Mouse (Mus musculus): ENCODE measurements around the gene Sufu. TPM values are rescaled to one million over a fixed set of nuclear protein-coding genes. Genes with fewer than 3 reads are reported as not detected.

Gene Sufu
- total RNA-seq, 2 experiments from 2014 or later: 7.6 to 9.1 TPM

DNA sequence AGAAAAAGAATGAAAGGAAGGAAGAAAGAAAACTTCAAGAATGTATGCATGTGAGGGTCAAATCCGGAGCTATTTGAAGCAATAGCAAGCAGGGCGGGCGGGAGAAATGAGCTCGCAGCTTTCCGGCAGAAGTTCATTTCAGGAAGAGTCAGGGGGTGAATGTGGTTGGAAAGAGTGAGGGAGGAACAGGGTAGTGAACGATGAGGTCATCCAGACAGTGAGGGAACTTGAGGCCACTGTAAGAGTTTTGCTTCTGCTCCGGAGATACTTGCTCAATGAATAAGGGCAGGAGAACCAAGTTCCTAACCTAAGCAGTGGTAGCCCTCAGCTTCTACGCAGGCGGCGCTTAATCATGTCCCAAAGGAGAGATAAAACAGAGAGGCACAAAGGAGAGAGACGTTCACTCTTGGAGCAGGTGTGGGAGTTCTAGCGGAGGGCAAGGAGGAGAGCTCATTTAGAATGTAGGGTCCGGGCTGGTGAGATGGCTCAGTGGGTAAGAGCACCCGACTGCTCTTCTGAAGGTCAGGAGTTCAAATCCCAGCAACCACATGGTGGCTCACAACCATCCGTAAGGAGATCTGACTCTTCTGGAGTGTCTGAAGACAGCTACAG is 125.8 kb downstream of the Sufu start:
- intact Hi-C loops (cut with DNase I; ENCODE audit: low total_unique reads): no loop called here
- no peak for DNase-seq

DNA sequence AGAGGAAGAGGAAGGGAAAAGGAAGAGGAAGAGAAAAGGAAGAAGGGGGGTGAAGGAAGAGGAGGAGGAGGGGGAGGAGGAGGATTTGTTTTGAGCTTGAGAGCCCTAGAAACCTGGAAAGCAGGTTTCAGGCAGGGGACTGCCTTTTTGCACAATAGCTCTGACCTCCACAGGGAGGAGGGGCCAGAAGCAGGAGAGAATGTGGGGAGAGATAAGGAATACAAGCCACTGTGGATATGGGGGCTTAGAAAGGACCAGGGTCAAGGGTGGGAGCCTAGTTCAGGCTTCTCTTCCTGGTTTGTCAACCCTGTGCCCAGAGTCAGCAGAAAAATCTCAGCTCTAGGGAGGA is 126.4 kb downstream of the Sufu start:
- intact Hi-C loops (cut with DNase I; ENCODE audit: low total_unique reads): no loop called here

DNA sequence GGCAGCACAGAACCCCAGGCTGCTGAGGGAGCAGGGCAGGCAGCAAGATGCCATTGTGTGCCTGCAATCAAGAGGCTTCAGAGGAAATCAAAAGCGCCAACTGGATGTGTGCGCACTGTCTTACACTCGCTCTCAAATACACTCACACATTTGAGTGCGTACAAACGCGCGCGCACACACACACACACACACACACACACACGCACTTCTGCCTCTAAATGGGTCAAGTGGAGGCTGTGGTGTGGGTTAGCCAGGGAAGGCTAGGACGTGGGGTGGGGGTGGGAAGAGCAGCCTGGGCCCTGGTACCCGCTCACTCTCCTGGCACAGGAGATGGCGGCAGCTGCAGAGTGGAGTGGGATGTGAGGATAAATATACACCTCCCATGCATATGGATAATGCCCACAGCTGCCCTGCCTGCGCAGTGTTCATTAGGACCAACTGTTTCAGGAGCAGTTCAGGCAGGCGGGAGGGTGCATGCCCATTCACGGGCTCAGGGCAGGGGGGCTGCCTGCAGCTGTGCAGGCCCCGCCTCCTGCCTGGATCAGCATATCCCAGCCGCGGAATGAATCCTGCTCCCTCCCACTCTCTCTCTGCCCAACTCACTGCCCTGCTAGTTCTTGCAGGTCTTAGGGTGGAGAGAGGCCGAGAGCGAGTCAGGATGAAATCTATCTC is 126.9 kb downstream of the Sufu start:
- DNase-seq: peak; percentile 81
- intact Hi-C loops (cut with DNase I; ENCODE audit: low total_unique reads): no loop called here

More for the DNA sequence above, 126.4 kb downstream of the Sufu start:
- no peak for DNase-seq

DNA sequence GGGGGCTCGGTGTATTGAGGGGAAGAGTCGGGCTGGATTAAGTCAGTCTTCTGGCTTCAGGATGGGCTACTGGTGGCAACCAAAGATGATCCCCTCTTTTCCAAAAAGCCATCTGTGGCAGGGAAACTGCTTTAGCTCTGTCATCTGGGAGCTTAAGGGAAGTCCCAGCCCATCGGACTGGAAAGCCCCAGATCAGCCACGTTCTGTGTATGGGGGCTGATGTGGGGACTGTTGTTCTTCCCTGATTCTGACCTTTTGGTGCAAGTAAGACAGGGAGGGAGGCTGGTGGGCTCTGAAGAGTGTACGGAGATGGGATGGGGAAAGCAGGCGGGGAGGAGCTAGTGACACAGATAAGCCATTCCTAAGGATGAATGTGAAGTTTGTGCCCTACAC is 127.5 kb downstream of the Sufu start:
- intact Hi-C loops (cut with DNase I; ENCODE audit: low total_unique reads): no loop called here
- DNase-seq: no peak

DNA sequence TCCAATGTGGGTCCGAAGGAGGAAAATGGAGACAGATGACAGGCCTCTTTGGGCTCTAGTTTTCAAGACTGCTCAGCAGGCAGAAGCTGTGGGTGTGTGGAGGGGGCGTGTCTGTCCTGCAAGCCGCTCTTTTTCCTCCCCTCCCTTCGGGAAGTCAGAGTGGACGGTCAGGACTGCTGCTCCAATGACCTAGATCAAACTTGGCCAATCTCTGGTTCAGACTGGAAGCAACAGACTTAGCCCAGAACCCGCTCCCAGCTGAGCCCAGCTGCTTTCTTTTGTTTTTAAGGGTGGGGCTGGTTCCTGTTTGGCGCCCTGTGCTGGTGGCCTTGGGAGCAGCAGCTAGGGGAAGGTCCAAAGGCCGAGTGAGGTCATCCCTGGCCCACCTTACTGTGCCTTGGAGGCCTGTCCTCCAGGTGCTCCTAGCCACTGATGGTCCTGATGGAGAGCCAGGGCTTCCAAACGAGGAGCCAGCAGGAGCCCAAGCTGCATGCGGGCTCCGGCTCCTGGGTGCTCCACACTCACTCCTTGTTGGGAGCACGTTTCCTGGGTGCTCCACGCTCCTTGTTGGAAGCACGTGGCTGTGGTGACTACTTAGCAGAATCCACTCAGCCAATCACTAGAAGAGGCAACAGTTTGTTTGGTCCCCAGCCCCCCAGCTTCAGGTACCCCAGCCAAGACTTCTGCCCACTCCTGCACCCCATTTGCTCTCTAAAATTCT is 128.1 kb downstream of the Sufu start:
- intact Hi-C loops (cut with DNase I; ENCODE audit: low total_unique reads): no loop called here
- peak; percentile 81 for DNase-seq

DNA sequence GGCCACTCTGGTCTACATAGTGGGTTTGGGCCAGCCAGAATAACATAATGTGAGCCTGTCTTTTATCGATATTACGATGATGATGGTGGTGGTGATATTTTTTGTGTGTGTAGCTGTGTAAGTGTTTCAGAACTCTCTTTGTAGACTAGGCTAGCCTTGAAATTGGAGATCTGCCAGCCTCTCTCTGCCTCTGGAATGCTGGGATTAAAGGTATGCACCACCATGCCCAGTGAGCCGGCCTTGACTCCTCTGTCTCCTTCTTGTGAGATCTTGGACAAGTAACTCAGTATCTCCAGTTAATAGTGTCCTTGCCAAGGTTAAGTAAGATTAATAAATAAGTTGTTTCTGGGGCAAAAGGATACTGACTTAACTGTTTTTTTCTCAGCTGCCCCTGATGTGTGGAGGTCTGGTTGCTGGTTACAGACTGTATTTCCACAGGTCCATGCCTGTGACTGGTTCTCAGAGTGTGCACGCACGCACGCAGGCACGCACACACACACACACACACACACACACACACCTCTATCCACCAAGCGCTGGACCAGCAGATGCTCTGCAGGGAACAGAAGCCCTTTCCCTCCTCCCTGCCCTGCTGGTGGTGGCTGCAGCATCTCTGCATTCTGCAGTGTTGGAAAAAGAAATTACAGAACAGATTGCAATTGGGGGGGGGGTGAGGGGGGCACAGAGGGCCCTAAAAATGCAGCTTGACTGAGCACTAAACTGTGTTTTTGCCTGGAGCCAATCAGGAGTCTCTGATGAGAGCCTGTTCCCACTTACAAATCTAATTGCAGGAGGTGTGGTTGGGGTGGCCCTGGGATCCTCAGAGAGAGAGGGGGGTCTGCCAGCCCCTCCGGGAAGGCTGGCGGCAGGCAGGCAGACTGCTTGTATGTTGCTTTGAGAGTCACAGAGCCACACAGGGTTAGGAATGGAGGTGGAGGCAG is 129.3 kb downstream of the Sufu start:
- no peak for DNase-seq
- intact Hi-C loops (cut with DNase I; ENCODE audit: low total_unique reads): no loop called here

DNA sequence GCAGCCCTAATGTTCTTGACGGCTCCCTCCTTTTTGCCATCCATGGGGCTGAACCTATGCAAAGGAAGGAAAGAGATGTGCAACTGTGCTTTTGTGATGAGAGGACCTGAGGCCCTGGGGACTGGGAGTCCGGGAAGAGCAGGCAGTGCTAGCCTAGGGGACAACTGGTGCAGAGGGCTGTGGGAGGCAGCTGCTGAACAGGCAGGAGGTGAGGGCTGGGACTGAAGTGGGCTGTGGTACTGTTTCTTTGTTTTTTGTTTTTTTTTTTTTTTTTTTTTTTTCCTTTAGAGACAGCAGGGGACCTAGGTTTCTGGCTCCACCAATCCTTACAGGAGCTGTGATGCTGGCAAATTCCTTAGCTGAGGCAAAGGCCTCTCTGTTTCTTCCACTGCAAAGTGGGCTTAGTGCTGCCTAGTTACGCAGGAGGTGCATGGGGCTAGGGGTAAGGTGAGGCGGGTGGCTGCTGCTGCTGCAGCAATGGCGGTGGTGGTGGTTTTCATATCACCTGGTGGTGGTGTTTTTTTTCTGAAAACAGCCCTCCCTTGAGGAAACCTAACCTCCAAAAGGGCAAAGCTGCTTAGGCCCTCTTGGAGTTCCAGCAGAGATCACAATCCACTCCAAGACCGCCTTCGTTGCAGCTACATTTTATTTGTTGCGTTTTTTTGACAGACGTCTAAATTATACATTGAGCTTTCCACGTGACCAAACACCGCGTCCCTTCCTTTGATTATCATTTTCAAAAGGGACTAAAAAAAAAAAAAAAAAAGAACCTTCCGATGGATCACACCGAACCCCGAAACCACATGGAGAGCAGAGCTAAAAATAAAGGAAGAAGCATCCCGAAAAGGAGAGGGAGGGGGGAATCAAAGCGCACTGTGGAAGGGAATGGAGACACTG is 131.2 kb downstream of the Sufu start:
- no peak for DNase-seq
- intact Hi-C loops (cut with DNase I; ENCODE audit: low total_unique reads): no loop called here

DNA sequence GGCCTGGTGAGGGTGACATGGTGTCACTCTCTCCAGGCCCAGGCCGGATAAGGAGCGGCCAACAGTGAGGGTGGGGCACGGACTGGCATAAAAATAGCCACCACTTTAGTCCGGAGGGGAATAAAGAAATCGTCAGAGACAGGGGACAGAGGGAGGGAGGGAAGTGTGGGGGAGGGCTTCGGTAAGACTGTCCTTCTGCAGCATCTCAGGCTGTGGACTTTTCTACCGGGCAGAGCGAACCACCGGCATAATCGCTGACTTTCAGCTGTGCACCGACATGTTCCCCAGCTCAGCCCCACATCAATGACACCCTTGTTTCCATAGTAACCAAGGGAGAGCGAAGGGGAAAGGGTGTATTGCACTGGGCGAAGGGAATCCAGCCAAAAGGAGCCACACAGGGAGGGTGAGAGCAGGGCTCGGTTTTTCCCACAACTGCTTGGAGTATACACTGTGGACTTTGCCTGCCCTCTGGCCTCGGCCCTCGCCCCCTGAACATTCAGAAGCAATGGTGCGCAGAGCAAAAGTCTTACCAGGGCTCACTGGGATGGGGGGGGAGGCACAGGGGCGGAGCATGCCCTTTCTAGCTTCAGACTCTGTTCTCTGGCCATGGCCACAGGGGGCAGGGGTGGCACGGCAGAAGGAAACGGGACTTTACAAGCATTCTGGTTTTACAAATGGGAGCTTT is 132.0 kb downstream of the Sufu start:
- intact Hi-C loops (cut with DNase I; ENCODE audit: low total_unique reads): no loop called here
- peak; percentile 61 for DNase-seq

DNA sequence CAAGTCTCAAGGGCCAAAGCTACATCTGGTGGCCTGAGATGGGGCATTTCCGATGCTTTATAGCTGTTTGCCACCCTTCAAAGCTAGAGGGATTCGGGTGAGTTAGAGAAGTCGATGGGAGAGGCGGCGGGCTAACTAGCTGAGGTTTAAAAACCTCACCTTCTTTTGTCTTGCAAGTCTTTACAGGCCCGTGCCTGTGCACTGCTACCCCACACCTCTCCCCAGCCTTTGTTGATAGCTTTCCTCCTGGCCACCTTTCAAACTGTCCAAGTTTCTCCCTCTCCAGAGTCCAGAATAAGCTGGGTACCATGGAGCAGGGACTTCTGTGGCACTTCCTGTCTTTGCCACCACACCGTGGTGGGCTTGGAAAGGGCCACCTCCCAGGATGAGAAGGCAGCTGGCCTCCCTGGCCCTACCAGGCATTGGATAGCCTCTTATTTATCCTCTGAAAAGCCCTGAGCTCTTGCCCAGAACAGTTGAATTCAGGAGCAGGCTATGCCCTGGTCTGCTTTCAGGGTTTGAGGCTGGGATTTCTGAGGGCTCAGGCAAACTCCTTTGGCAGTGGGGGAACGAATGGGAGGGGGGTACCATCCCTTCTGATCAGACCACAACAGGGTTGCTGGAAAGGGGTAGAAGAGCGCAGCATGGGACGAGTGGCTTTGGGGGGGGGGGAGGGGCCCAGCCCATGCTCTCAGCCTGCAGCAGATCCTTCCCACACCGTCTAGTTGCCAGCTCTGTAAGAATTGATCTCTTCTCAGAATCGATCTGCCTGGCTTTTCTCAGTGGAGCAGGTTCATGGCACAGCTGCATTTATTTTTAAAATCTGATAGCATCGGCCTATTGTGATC is 133.1 kb downstream of the Sufu start:
- intact Hi-C loops (cut with DNase I; ENCODE audit: low total_unique reads): no loop called here

DNA sequence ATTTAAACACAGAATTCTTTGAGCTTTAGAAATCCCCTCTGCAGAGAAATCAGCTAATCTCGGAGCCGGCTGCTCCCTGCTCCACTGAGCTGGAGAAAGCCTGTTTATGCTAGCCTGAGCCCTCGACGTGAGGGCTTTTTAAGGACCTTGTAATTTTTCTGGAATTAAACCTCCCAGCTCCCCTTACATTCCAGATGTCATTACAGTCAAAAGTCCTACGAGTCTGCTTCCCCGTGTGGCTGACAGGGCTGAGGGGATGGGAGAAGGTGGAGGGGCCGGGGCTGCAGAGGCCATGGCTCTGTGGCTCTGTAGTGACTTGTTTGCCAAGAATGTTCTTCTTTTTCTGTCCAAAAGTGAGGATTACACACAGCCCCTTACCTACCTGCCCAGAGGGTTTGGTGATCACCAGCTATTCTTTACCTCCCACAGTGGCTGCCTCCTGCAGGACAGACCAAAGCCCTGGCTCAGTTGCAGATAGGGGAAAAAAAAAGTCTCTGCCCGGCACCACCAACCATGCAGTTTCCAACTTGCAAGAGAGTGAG is 133.8 kb downstream of the Sufu start:
- DNase-seq: no peak
- intact Hi-C loops (cut with DNase I; ENCODE audit: low total_unique reads): no loop called here

More for the DNA sequence above, 133.1 kb downstream of the Sufu start:
- no peak for DNase-seq

DNA sequence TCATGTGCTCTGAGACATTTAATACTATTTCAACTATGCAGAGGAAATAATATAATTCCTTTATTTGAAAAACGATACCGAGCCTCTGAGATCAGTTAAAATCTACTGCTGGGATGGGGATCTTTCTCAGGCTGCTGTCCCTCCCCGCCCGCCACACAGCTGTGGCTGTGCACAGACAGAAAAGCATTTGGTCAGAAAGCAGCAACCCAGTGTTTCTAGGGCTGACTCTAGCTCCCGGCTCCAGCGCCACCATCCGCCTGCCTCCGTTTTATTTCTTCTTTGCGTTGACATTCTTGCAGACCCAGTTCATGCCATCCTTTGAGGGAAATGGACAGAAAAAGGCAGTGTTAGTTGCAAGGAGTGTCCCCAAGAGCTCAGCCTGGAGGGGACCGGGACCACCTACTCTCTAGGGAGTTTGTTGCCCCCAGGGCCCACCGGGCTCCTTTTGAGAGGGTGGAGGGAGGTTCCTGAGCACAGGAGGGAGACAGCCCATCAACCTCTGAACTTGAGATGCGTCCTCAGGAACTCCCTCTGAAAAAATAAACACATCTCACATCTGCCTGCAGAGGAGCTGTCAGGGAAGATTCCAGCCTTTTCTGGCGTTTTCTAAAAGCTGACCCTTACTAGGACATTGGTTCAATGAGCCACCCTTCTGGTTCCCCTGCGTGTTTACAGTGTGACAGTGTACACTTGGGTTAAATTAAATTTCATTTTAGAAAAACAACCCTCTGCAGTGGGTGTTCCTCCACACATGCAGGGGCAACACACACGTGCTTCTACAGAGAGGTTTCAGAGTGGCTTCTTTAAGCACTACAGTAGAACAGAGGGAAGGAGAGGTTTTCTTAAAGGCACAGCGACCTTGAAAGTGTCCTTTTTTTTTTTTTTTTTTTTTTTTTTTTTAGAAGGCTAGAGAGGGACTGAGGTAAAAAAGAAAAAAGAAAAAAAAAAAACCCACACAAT is 134.7 kb downstream of the Sufu start:
- intact Hi-C loops (cut with DNase I; ENCODE audit: low total_unique reads): no loop called here
- peak; percentile 43 for DNase-seq

DNA sequence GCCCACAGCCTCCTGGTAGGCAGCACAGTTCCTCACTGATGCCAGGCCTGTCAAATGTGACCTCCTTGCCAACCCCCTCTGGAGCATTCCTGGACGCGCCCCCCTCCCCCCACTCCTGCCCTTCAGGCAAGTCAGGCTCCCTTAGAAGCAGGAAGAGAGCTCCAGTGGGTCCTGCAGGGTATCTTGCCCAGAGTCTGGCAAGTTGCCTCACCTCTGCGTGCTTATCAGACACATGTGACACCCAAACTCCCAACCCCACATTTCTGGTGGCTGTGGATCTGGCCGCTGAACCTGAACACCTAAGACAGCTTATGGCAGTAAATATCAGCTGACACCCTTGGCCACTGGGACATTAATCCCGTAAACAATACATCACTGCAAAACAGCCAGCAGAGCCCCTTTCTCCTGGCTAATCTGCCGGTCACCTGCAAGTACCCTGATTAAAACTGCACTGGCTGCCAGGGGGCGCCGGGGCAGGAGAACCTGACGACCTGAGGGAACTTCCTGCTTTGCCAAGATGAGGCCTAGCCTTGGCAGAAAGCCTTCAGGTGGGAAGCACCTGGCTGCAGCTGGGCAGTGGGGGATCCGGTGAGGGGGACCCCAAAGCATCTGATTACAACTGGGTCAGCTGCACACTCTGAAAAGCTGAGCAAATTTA is 135.5 kb downstream of the Sufu start:
- intact Hi-C loops (cut with DNase I; ENCODE audit: low total_unique reads): no loop called here
- DNase-seq: no peak

DNA sequence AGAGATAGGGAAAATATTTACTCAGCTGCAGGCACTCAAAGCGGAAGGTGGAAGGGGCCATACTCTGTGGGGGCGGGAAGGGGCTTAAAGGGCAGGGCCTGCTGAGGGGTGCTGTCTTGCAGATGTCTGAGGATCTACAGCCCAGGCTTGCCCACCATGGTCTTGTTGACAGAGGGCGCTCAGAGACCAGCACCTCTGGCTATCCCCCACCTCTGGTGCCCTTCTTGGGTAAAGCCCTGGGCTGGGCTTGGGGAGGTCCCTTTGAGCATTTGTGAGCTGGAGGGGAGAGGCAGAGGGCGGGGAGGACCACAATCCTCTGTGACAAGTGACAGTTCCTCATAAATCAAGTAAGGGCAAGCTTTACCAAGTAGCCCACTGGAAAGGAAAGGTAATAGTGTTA is 136.4 kb downstream of the Sufu start:
- intact Hi-C loops (cut with DNase I; ENCODE audit: low total_unique reads): no loop called here
- no peak for DNase-seq

DNA sequence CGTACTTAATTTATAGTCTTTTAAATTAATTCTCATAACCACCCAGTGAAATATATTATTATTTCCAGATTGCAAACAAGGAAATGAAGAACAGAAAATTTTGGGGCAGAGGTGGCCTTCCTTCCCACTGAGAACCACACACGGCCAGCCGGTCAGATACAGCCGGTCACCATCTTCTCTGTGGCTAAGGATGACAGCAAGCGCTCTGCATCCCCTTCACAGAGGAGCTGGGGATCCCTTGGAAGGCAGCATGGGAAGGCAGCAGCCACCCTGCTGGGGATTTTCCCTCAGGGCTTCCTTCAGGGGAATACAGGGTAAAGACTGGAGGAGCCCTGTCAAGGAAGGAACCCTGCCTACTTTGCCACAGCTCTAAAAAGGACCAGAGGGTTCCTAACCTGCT is 136.8 kb downstream of the Sufu start:
- no peak for DNase-seq
- intact Hi-C loops (cut with DNase I; ENCODE audit: low total_unique reads): no loop called here

DNA sequence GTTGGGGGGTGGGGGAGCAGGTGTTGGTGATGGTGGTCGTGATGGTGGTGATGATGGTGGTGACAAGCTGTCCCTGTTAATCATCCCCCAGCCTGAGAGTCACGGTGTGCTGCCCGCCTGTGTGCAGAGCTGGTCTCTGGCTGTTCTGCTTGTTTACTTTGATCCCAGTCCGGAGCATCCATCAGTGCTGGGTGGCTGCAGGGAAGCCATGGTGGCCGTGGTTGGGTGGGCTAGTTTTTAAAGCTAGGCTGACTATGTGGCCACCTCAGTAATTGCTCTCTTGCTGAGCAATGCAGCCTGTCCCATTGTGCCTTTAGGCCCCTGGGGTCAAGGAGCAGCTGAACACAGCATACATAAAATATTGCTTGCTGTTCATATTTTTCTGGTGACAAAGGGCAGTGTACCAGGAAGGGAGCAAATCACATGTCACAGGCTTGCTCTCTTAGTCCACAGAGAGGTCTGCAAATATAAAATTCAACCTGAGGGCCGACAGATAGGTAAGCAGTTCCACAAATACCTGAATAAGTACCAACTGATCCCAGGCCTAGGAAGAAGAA is 137.9 kb downstream of the Sufu start:
- intact Hi-C loops (cut with DNase I; ENCODE audit: low total_unique reads): no loop called here
- no peak for DNase-seq

All from gastrocnemius, postnatal 14 days (tissue).